Mouse (Mus musculus): ENCODE measurements at regions not wholly inside any gene's neighbourhood (a gene's known extent, or its start where the extent isn't known, plus 50 kb on each side); places are given as distances from the start of the nearest gene placed in this dataset.

GRCm38 (mm10) chr16:30130113-30130471 lies 65.9 kb downstream of the Hes1 start:
- peaks cover 2% of the 10 kb centered on the region; the same call in 1 of the 2 replicates for H3K4me1 ChIP-seq (ENCODE audit: control insufficient read depth, insufficient read depth, low read length)
- TF ChIP-seq POLR2A (IDR thresholded peaks at IDR 0.05; ENCODE audit: borderline replicate concordance, control insufficient read depth, low read depth, low read length) (no peak), CTCF (IDR thresholded peaks at IDR 0.05; ENCODE audit: control insufficient read depth, insufficient read depth, low read length) (no peak)
- H3K27ac ChIP-seq (ENCODE audit: control insufficient read depth, insufficient read depth, low read depth, low read length, poor library complexity): no peak overlapping the region
- no peak overlapping the region for H3K4me3 ChIP-seq (replicated peaks; ENCODE audit: control insufficient read depth, low read depth, low read length)
- 81% methylated on average over 4 of the region's 4 CpGs for WGBS

- no peak overlapping the region for H3K27ac ChIP-seq (ENCODE audit: control insufficient read depth, insufficient read depth, low read depth, low read length, poor library complexity)
- no peak for TF ChIP-seq CTCF (IDR thresholded peaks at IDR 0.05; ENCODE audit: control insufficient read depth, insufficient read depth, low read length)
- TF ChIP-seq POLR2A (IDR thresholded peaks at IDR 0.05; ENCODE audit: borderline replicate concordance, control insufficient read depth, low read depth, low read length): no peak
- H3K4me1 ChIP-seq (ENCODE audit: control insufficient read depth, insufficient read depth, low read length): peaks cover 2% of the 10 kb centered on the region; the same call in 1 of the 2 replicates
- WGBS: 71% methylated on average over 7 of the region's 7 CpGs
- no peak overlapping the region for H3K4me3 ChIP-seq (replicated peaks; ENCODE audit: control insufficient read depth, low read depth, low read length)
Observed at GRCm38 (mm10) chr16:30132086-30132485, 67.9 kb downstream of the Hes1 start.

GRCm38 (mm10) chr16:30134642-30135165 lies 70.5 kb downstream of the Hes1 start:
- Histone ChIP-seq H3K4me3 (replicated peaks; ENCODE audit: control insufficient read depth, low read depth, low read length) (no peak overlapping the region), H3K27ac (ENCODE audit: control insufficient read depth, insufficient read depth, low read depth, low read length, poor library complexity) (no peak overlapping the region), H3K4me1 (ENCODE audit: control insufficient read depth, insufficient read depth, low read length) (no peaks in the 10 kb centered on the region)
- TF ChIP-seq POLR2A (IDR thresholded peaks at IDR 0.05; ENCODE audit: borderline replicate concordance, control insufficient read depth, low read depth, low read length) (no peak), CTCF (IDR thresholded peaks at IDR 0.05; ENCODE audit: control insufficient read depth, insufficient read depth, low read length) (no peak)
- WGBS: 67% methylated on average over 6 of the region's 6 CpGs

GRCm38 (mm10) chr16:30136849-30137248 lies 72.7 kb downstream of the Hes1 start:
- Histone ChIP-seq H3K4me1 (ENCODE audit: control insufficient read depth, insufficient read depth, low read length) (no peaks in the 10 kb centered on the region), H3K27ac (ENCODE audit: control insufficient read depth, insufficient read depth, low read depth, low read length, poor library complexity) (no peak overlapping the region), H3K4me3 (replicated peaks; ENCODE audit: control insufficient read depth, low read depth, low read length) (no peak overlapping the region)
- TF ChIP-seq POLR2A (IDR thresholded peaks at IDR 0.05; ENCODE audit: borderline replicate concordance, control insufficient read depth, low read depth, low read length) (no peak), CTCF (IDR thresholded peaks at IDR 0.05; ENCODE audit: control insufficient read depth, insufficient read depth, low read length) (no peak)
- WGBS: 67% methylated on average over 5 of the region's 5 CpGs

- no peak overlapping the region for H3K27ac ChIP-seq (ENCODE audit: control insufficient read depth, insufficient read depth, low read depth, low read length, poor library complexity)
- TF ChIP-seq POLR2A (IDR thresholded peaks at IDR 0.05; ENCODE audit: borderline replicate concordance, control insufficient read depth, low read depth, low read length) (no peak), CTCF (IDR thresholded peaks at IDR 0.05; ENCODE audit: control insufficient read depth, insufficient read depth, low read length) (no peak)
- no peak overlapping the region for H3K4me3 ChIP-seq (replicated peaks; ENCODE audit: control insufficient read depth, low read depth, low read length)
- WGBS: 82% methylated on average over 1 of the region's 1 CpGs
- H3K4me1 ChIP-seq (ENCODE audit: control insufficient read depth, insufficient read depth, low read length): no peaks in the 10 kb centered on the region
Observed at GRCm38 (mm10) chr16:30137812-30138211, 73.6 kb downstream of the Hes1 start.

- Histone ChIP-seq H3K4me1 (ENCODE audit: control insufficient read depth, insufficient read depth, low read length) (peaks cover 4% of the 10 kb centered on the region; the same call in 1 of the 2 replicates), H3K27ac (ENCODE audit: control insufficient read depth, insufficient read depth, low read depth, low read length, poor library complexity) (no peak overlapping the region), H3K4me3 (replicated peaks; ENCODE audit: control insufficient read depth, low read depth, low read length) (no peak overlapping the region)
- TF ChIP-seq POLR2A (IDR thresholded peaks at IDR 0.05; ENCODE audit: borderline replicate concordance, control insufficient read depth, low read depth, low read length) (no peak), CTCF (IDR thresholded peaks at IDR 0.05; ENCODE audit: control insufficient read depth, insufficient read depth, low read length) (no peak)
- WGBS: 32% methylated on average over 13 of the region's 13 CpGs
Observed at GRCm38 (mm10) chr16:30144818-30145464, 80.8 kb downstream of the Hes1 start.

- H3K4me3 ChIP-seq (replicated peaks; ENCODE audit: control insufficient read depth, low read depth, low read length): no peak overlapping the region
Observed at GRCm38 (mm10) chr16:30145465-30146207, 81.5 kb downstream of the Hes1 start.

GRCm38 (mm10) chr16:30146208-30146525 lies 82.0 kb downstream of the Hes1 start:
- no peak overlapping the region for H3K27ac ChIP-seq (ENCODE audit: control insufficient read depth, insufficient read depth, low read depth, low read length, poor library complexity)
- H3K4me3 ChIP-seq (replicated peaks; ENCODE audit: control insufficient read depth, low read depth, low read length): no peak overlapping the region
- TF ChIP-seq POLR2A (IDR thresholded peaks at IDR 0.05; ENCODE audit: borderline replicate concordance, control insufficient read depth, low read depth, low read length) (no peak), CTCF (IDR thresholded peaks at IDR 0.05; ENCODE audit: control insufficient read depth, insufficient read depth, low read length) (no peak)
- 56% methylated on average over 1 of the region's 1 CpGs for WGBS
- H3K4me1 ChIP-seq (ENCODE audit: control insufficient read depth, insufficient read depth, low read length): peaks cover 4% of the 10 kb centered on the region; the same call in 1 of the 2 replicates

More at GRCm38 (mm10) chr16:30145465-30146207, 81.5 kb downstream of the Hes1 start:
- Histone ChIP-seq H3K27ac (ENCODE audit: control insufficient read depth, insufficient read depth, low read depth, low read length, poor library complexity) (no peak overlapping the region), H3K4me1 (ENCODE audit: control insufficient read depth, insufficient read depth, low read length) (peaks cover 4% of the 10 kb centered on the region; the same call in 1 of the 2 replicates)
- WGBS: 17% methylated on average over 16 of the region's 16 CpGs
- TF ChIP-seq CTCF (IDR thresholded peaks at IDR 0.05; ENCODE audit: control insufficient read depth, insufficient read depth, low read length) (no peak), POLR2A (IDR thresholded peaks at IDR 0.05; ENCODE audit: borderline replicate concordance, control insufficient read depth, low read depth, low read length) (no peak; the same call in 1 of the 2 replicates)
